Mouse (Mus musculus): Measurements from ENCODE around the gene Methig1. TPM values are rescaled to one million over a fixed set of nuclear protein-coding genes. Genes with fewer than 3 reads are reported as not detected.

Methig1 gene
- total and polyA plus RNA-seq, 3 experiments: not detected

GRCm38 (mm10) chr15:100414942-100415341, 62.0 kb downstream of the Methig1 start:
- H3K9ac ChIP-seq (ENCODE audit: insufficient read depth, low read depth): no peak overlapping the region
- H3K4me1 ChIP-seq (ENCODE audit: control insufficient read depth in 1 of 2, insufficient read depth in 2 of 2): peaks cover 7 to 41% of the 10 kb centered on the region in 2 experiments
- H3K27ac ChIP-seq (ENCODE audit: insufficient read depth, low read depth): no peak overlapping the region
- no peak for DNase-seq (ENCODE audit: extremely low read depth)
- H3K9me3 ChIP-seq (replicated peaks; ENCODE audit: low read length): no peaks in the 10 kb centered on the region
- H3K36me3 ChIP-seq (replicated peaks in 1 of 2; ENCODE audit: control insufficient read depth in 1 of 2, insufficient read depth in 1 of 2, low read length in 1 of 2): peaks cover under 1 to 29% of the 10 kb centered on the region in 2 experiments
- dilution Hi-C loops (cut with MboI; ENCODE audit: extremely low pct_ligation_motif_present, extremely low pct_unique_long_range_greater_than_20kb, low sequenced_read_pairs): no loop called here
- H3K79me2 ChIP-seq (replicated peaks; ENCODE audit: control insufficient read depth, extremely low read depth, insufficient read depth, poor library complexity, severe bottlenecking): no peaks in the 10 kb centered on the region
- no peak for TF ChIP-seq HCFC1 (IDR thresholded peaks at IDR 0.05; ENCODE audit: low read depth, low read length)
- TF ChIP-seq POLR2A (IDR thresholded peaks at IDR 0.05; ENCODE audit: low read depth, low read length): no peak
- no peak for TF ChIP-seq MEF2A (IDR thresholded peaks at IDR 0.05; ENCODE audit: borderline replicate concordance, low read depth, low read length)
- TF ChIP-seq ZC3H11A (IDR thresholded peaks at IDR 0.05; ENCODE audit: low read depth, low read length): no peak
- TF ChIP-seq USF1 (IDR thresholded peaks at IDR 0.05; ENCODE audit: low read depth, low read length): no peak
- TF ChIP-seq ETS1 (conservative IDR thresholded peaks at IDR 0.05; ENCODE audit: low read depth, low read length): no peak
- no peak for TF ChIP-seq JUND (conservative IDR thresholded peaks at IDR 0.05; ENCODE audit: low read depth, low read length)
- no peak for TF ChIP-seq ZMIZ1 (IDR thresholded peaks at IDR 0.05; ENCODE audit: low read depth, low read length)
- TF ChIP-seq E2F4 (IDR thresholded peaks at IDR 0.05; ENCODE audit: insufficient replicate concordance, low read depth, low read length): no peak
- TF ChIP-seq CTCF (conservative IDR thresholded peaks at IDR 0.05 in 1 of 2, IDR thresholded peaks at IDR 0.05 in 1 of 2; ENCODE audit: low read depth in 2 of 2, low read length in 2 of 2): no peak
- no peak for TF ChIP-seq CHD1 (IDR thresholded peaks at IDR 0.05; ENCODE audit: low read depth, low read length)
- TF ChIP-seq PAX5 (IDR thresholded peaks at IDR 0.05; ENCODE audit: low read length): no peak
- TF ChIP-seq MAFK (IDR thresholded peaks at IDR 0.05; ENCODE audit: insufficient replicate concordance, low read length): no peak
- in situ Hi-C loops (cut with MboI; ENCODE audit: low pct_ligation_motif_present, low pct_unique_long_range_greater_than_20kb, low sequenced_read_pairs): no loop called here
- H3K27me3 ChIP-seq (replicated peaks): no peaks in the 10 kb centered on the region
- no peak overlapping the region for H3K4me2 ChIP-seq (ENCODE audit: insufficient read depth, low read depth, poor library complexity, severe bottlenecking)
- no peak overlapping the region for H3K4me3 ChIP-seq (replicated peaks in 1 of 3; ENCODE audit: low read depth in 2 of 3, low read length in 2 of 3, poor library complexity in 1 of 3)

DNA sequence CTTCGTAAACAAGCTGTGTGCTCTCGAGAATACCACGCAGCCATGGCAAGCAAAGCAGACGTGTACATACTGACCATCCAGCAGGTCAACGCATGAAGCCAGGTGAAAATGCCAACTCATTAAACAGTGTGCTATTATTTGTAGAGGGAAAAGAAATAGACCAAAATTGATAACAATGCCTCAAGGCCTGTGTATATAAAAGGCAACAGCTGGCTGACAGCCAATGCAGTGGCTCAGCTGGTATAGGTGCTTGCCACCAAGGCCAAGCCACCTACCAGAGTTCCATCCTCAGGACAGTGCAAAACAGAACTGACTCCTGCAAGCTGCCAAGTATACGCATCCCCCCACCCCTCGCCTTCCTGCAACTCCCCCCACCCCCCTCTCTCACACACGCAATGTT, 62.7 kb downstream of the Methig1 start:
- peaks cover 0 to 22% of the 10 kb centered on the region in 2 experiments for H3K36me3 ChIP-seq (replicated peaks in 1 of 2; ENCODE audit: control insufficient read depth in 1 of 2, insufficient read depth in 1 of 2, low read length in 1 of 2)
- no peak overlapping the region for H3K4me3 ChIP-seq (replicated peaks in 1 of 3; ENCODE audit: low read depth in 2 of 3, low read length in 2 of 3, poor library complexity in 1 of 3)
- no peaks in the 10 kb centered on the region for H3K9me3 ChIP-seq (replicated peaks; ENCODE audit: low read length)
- no peak overlapping the region for H3K27ac ChIP-seq (ENCODE audit: insufficient read depth, low read depth)
- H3K27me3 ChIP-seq (replicated peaks): no peaks in the 10 kb centered on the region
- no peak overlapping the region for H3K9ac ChIP-seq (ENCODE audit: insufficient read depth, low read depth)
- H3K79me2 ChIP-seq (replicated peaks; ENCODE audit: control insufficient read depth, extremely low read depth, insufficient read depth, poor library complexity, severe bottlenecking): no peaks in the 10 kb centered on the region
- H3K4me2 ChIP-seq (ENCODE audit: insufficient read depth, low read depth, poor library complexity, severe bottlenecking): no peak overlapping the region
- no peak for DNase-seq (ENCODE audit: extremely low read depth)
- in situ Hi-C loops (cut with MboI; ENCODE audit: low pct_ligation_motif_present, low pct_unique_long_range_greater_than_20kb, low sequenced_read_pairs): no loop called here
- TF ChIP-seq USF2 (conservative IDR thresholded peaks at IDR 0.05; ENCODE audit: low read depth, low read length): no peak
- no peak for TF ChIP-seq ELF1 (IDR thresholded peaks at IDR 0.05; ENCODE audit: low read depth, low read length)
- no peak for TF ChIP-seq MAFK (IDR thresholded peaks at IDR 0.05; ENCODE audit: insufficient replicate concordance, low read length)
- peaks cover 7 to 44% of the 10 kb centered on the region in 2 experiments for H3K4me1 ChIP-seq (ENCODE audit: control insufficient read depth in 1 of 2, insufficient read depth in 2 of 2)
- dilution Hi-C loops (cut with MboI; ENCODE audit: extremely low pct_ligation_motif_present, extremely low pct_unique_long_range_greater_than_20kb, low sequenced_read_pairs): no loop called here

Data from CH12.LX (cell line).